Mouse (Mus musculus): ENCODE results near the gene Cacna1b. TPM values are rescaled to one million over a fixed set of nuclear protein-coding genes. Genes with fewer than 3 reads are reported as not detected.

Gene Cacna1b
- polyA plus RNA-seq, 1 experiment from 2014 or later, result 0.23 TPM

- H3K27ac ChIP-seq (ENCODE audit: low read depth, low read length), result no peak overlapping the region
- H3K27me3 ChIP-seq (replicated peaks; ENCODE audit: control insufficient read depth, insufficient read depth, low read length), result no peaks in the 10 kb centered on the region
- no peaks in the 10 kb centered on the region for H3K36me3 ChIP-seq (ENCODE audit: control insufficient read depth, insufficient read depth, low read length)
- WGBS, result 79% methylated on average over 3 of the region's 3 CpGs
- H3K9ac ChIP-seq (ENCODE audit: low read depth, low read length), result no peak overlapping the region
- no peak for ATAC-seq (replicated peaks; ENCODE audit: low FRiP score)
- H3K4me1 ChIP-seq (replicated peaks; ENCODE audit: control insufficient read depth, insufficient read depth, low read length), result no peaks in the 10 kb centered on the region
- H3K9me3 ChIP-seq (ENCODE audit: control insufficient read depth, low read length), result no peaks in the 10 kb centered on the region
- H3K4me2 ChIP-seq, result no peak overlapping the region
- H3K4me3 ChIP-seq (ENCODE audit: low read depth, low read length), result no peak overlapping the region
- DNase-seq (ENCODE audit: low spot score), result no peak
Observed at GRCm38 (mm10) chr2:24702208-24702957, 60.6 kb downstream of the Cacna1b start.

- Histone ChIP-seq H3K36me3 (ENCODE audit: control insufficient read depth, insufficient read depth, low read length) (no peaks in the 10 kb centered on the region), H3K27me3 (replicated peaks; ENCODE audit: control insufficient read depth, insufficient read depth, low read length) (no peaks in the 10 kb centered on the region), H3K4me1 (replicated peaks; ENCODE audit: control insufficient read depth, insufficient read depth, low read length) (no peaks in the 10 kb centered on the region), H3K4me2 (no peak overlapping the region), H3K9me3 (ENCODE audit: control insufficient read depth, low read length) (no peaks in the 10 kb centered on the region), H3K27ac (ENCODE audit: low read depth, low read length) (no peak overlapping the region), H3K9ac (ENCODE audit: low read depth, low read length) (no peak overlapping the region), H3K4me3 (ENCODE audit: low read depth, low read length) (no peak overlapping the region)
- WGBS, result 72% methylated on average over 8 of the region's 8 CpGs
- ATAC-seq (replicated peaks; ENCODE audit: low FRiP score) (no peak), DNase-seq (ENCODE audit: low spot score) (no peak)
Observed at GRCm38 (mm10) chr2:24697281-24697980, 65.5 kb downstream of the Cacna1b start.

GRCm38 (mm10) chr2:24692371-24692770 is 70.6 kb downstream of the Cacna1b start:
- 85% methylated on average over 2 of the region's 2 CpGs for WGBS
- no peak overlapping the region for H3K27ac ChIP-seq (ENCODE audit: low read depth, low read length)
- H3K4me2 ChIP-seq, result no peak overlapping the region
- ATAC-seq (replicated peaks; ENCODE audit: low FRiP score) (no peak), DNase-seq (ENCODE audit: low spot score) (no peak)
- no peak overlapping the region for H3K9ac ChIP-seq (ENCODE audit: low read depth, low read length)
- no peaks in the 10 kb centered on the region for H3K36me3 ChIP-seq (ENCODE audit: control insufficient read depth, insufficient read depth, low read length)
- no peaks in the 10 kb centered on the region for H3K27me3 ChIP-seq (replicated peaks; ENCODE audit: control insufficient read depth, insufficient read depth, low read length)
- H3K4me3 ChIP-seq (ENCODE audit: low read depth, low read length), result no peak overlapping the region
- no peaks in the 10 kb centered on the region for H3K4me1 ChIP-seq (replicated peaks; ENCODE audit: control insufficient read depth, insufficient read depth, low read length)
- no peaks in the 10 kb centered on the region for H3K9me3 ChIP-seq (ENCODE audit: control insufficient read depth, low read length)

GRCm38 (mm10) chr2:24690356-24690755 is 72.6 kb downstream of the Cacna1b start:
- H3K9me3 ChIP-seq (ENCODE audit: control insufficient read depth, low read length), result no peaks in the 10 kb centered on the region
- H3K4me2 ChIP-seq, result no peak overlapping the region
- no peak overlapping the region for H3K9ac ChIP-seq (ENCODE audit: low read depth, low read length)
- H3K27me3 ChIP-seq (replicated peaks; ENCODE audit: control insufficient read depth, insufficient read depth, low read length), result no peaks in the 10 kb centered on the region
- ATAC-seq (replicated peaks; ENCODE audit: low FRiP score) (no peak), DNase-seq (ENCODE audit: low spot score) (no peak)
- no peak overlapping the region for H3K27ac ChIP-seq (ENCODE audit: low read depth, low read length)
- 75% methylated on average over 2 of the region's 2 CpGs for WGBS
- H3K4me3 ChIP-seq (ENCODE audit: low read depth, low read length), result no peak overlapping the region
- no peaks in the 10 kb centered on the region for H3K4me1 ChIP-seq (replicated peaks; ENCODE audit: control insufficient read depth, insufficient read depth, low read length)
- H3K36me3 ChIP-seq (ENCODE audit: control insufficient read depth, insufficient read depth, low read length), result no peaks in the 10 kb centered on the region

- no peaks in the 10 kb centered on the region for H3K4me1 ChIP-seq (replicated peaks; ENCODE audit: control insufficient read depth, insufficient read depth, low read length)
- H3K9me3 ChIP-seq (ENCODE audit: control insufficient read depth, low read length), result no peaks in the 10 kb centered on the region
- no peak overlapping the region for H3K9ac ChIP-seq (ENCODE audit: low read depth, low read length)
- H3K27ac ChIP-seq (ENCODE audit: low read depth, low read length), result no peak overlapping the region
- H3K36me3 ChIP-seq (ENCODE audit: control insufficient read depth, insufficient read depth, low read length), result no peaks in the 10 kb centered on the region
- DNase-seq (ENCODE audit: low spot score) (no peak), ATAC-seq (replicated peaks; ENCODE audit: low FRiP score) (no peak)
- no peak overlapping the region for H3K4me3 ChIP-seq (ENCODE audit: low read depth, low read length)
- peaks cover 2% of the 10 kb centered on the region; the same call in 1 of the 2 replicates for H3K27me3 ChIP-seq (replicated peaks; ENCODE audit: control insufficient read depth, insufficient read depth, low read length)
- H3K4me2 ChIP-seq, result no peak overlapping the region
- 73% methylated on average over 5 of the region's 5 CpGs for WGBS
Observed at GRCm38 (mm10) chr2:24685347-24685746, 77.6 kb downstream of the Cacna1b start.

DNA sequence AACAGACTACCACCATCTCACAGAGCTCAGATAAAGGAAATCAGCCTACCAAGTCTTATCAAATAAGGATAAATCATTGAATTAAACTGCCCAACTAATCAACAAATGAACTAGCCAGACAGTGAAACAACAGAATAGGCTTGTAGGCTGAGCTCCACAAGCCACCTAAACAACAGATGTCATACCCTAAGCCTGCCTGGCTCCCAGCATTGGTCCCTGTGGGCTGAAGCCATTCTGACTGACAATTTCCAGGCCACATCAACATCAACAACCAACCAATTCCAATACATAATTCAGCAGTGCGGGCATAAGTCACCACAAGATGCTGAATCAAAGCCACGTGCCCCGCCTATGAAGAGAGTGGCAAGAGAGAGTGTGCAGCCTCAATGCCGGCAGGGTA is 78.2 kb downstream of the Cacna1b start:
- Histone ChIP-seq H3K9ac (ENCODE audit: low read depth, low read length) (no peak overlapping the region), H3K27me3 (replicated peaks; ENCODE audit: control insufficient read depth, insufficient read depth, low read length) (peaks cover 7% of the 10 kb centered on the region; the same call in 1 of the 2 replicates), H3K9me3 (ENCODE audit: control insufficient read depth, low read length) (no peaks in the 10 kb centered on the region), H3K36me3 (ENCODE audit: control insufficient read depth, insufficient read depth, low read length) (no peaks in the 10 kb centered on the region), H3K27ac (ENCODE audit: low read depth, low read length) (no peak overlapping the region), H3K4me3 (ENCODE audit: low read depth, low read length) (no peak overlapping the region), H3K4me1 (replicated peaks; ENCODE audit: control insufficient read depth, insufficient read depth, low read length) (no peaks in the 10 kb centered on the region), H3K4me2 (no peak overlapping the region)
- DNase-seq (ENCODE audit: low spot score) (no peak), ATAC-seq (replicated peaks; ENCODE audit: low FRiP score) (no peak)
- 90% methylated on average over 4 of the region's 4 CpGs for WGBS

- Histone ChIP-seq H3K27me3 (replicated peaks; ENCODE audit: control insufficient read depth, insufficient read depth, low read length) (peaks cover 18% of the 10 kb centered on the region), H3K36me3 (ENCODE audit: control insufficient read depth, insufficient read depth, low read length) (no peaks in the 10 kb centered on the region), H3K9ac (ENCODE audit: low read depth, low read length) (no peak overlapping the region), H3K27ac (ENCODE audit: low read depth, low read length) (no peak overlapping the region), H3K9me3 (ENCODE audit: control insufficient read depth, low read length) (no peaks in the 10 kb centered on the region), H3K4me2 (no peak overlapping the region), H3K4me3 (ENCODE audit: low read depth, low read length) (no peak overlapping the region), H3K4me1 (replicated peaks; ENCODE audit: control insufficient read depth, insufficient read depth, low read length) (no peaks in the 10 kb centered on the region)
- ATAC-seq (replicated peaks; ENCODE audit: low FRiP score) (no peak), DNase-seq (ENCODE audit: low spot score) (no peak)
- 82% methylated on average over 3 of the region's 3 CpGs for WGBS
Observed at GRCm38 (mm10) chr2:24683266-24683665, 79.7 kb downstream of the Cacna1b start.

GRCm38 (mm10) chr2:24680731-24681130 is 82.2 kb downstream of the Cacna1b start:
- peaks cover 21% of the 10 kb centered on the region for H3K27me3 ChIP-seq (replicated peaks; ENCODE audit: control insufficient read depth, insufficient read depth, low read length)
- ATAC-seq (replicated peaks; ENCODE audit: low FRiP score) (no peak), DNase-seq (ENCODE audit: low spot score) (no peak)
- no peaks in the 10 kb centered on the region for H3K4me1 ChIP-seq (replicated peaks; ENCODE audit: control insufficient read depth, insufficient read depth, low read length)
- H3K27ac ChIP-seq (ENCODE audit: low read depth, low read length), result no peak overlapping the region
- H3K36me3 ChIP-seq (ENCODE audit: control insufficient read depth, insufficient read depth, low read length), result no peaks in the 10 kb centered on the region
- no peaks in the 10 kb centered on the region for H3K9me3 ChIP-seq (ENCODE audit: control insufficient read depth, low read length)
- H3K9ac ChIP-seq (ENCODE audit: low read depth, low read length), result no peak overlapping the region
- H3K4me3 ChIP-seq (ENCODE audit: low read depth, low read length), result no peak overlapping the region
- 94% methylated on average over 1 of the region's 1 CpGs for whole genome bisulfite sequencing
- H3K4me2 ChIP-seq, result no peak overlapping the region

GRCm38 (mm10) chr2:24680176-24680575 is 82.8 kb downstream of the Cacna1b start:
- no peak overlapping the region for H3K4me3 ChIP-seq (ENCODE audit: low read depth, low read length)
- no peak overlapping the region for H3K27ac ChIP-seq (ENCODE audit: low read depth, low read length)
- no peaks in the 10 kb centered on the region for H3K36me3 ChIP-seq (ENCODE audit: control insufficient read depth, insufficient read depth, low read length)
- no peaks in the 10 kb centered on the region for H3K4me1 ChIP-seq (replicated peaks; ENCODE audit: control insufficient read depth, insufficient read depth, low read length)
- no peak for DNase-seq (ENCODE audit: low spot score)
- no peak for ATAC-seq (replicated peaks; ENCODE audit: low FRiP score)
- no peak overlapping the region for H3K9ac ChIP-seq (ENCODE audit: low read depth, low read length)
- H3K27me3 ChIP-seq (replicated peaks; ENCODE audit: control insufficient read depth, insufficient read depth, low read length), result peaks cover 21% of the 10 kb centered on the region
- no peaks in the 10 kb centered on the region for H3K9me3 ChIP-seq (ENCODE audit: control insufficient read depth, low read length)
- 80% methylated on average over 2 of the region's 2 CpGs for WGBS
- no peak overlapping the region for H3K4me2 ChIP-seq

Data from liver, embryonic 11.5 days (tissue).